Mouse (Mus musculus) intestine, embryonic 16.5 days (tissue): ENCODE data around the gene Mfn1. TPM values are rescaled to one million over a fixed set of nuclear protein-coding genes. Genes with fewer than 3 reads are reported as not detected.

Experiments used
- ATAC-seq: fragments of 200-750 bp; cut with Nextera tagmentation; 2 replicates; pipeline ENCODE4 v1.8.0; 2017; ENCODE audit warnings: moderate TSS enrichment, moderate library complexity
- H3K27ac ChIP-seq: fragments of 300-500 bp; sonication (generic); 2 replicates; pipeline ENCODE4 v1.5.1; 2014; ENCODE audit warnings: mild to moderate bottlenecking, low read length
- H3K27me3 ChIP-seq: fragments of 300-500 bp; sonication (generic); replicated peaks from 2 replicates; pipeline ENCODE4 v1.6.1; 2014; ENCODE audit warnings: low read length, control low read depth, mixed read lengths; ENCODE audit not compliant: control insufficient read depth, insufficient read depth
- H3K36me3 ChIP-seq: fragments of 300-500 bp; sonication (generic); 2 replicates; pipeline ENCODE4 v1.6.1; 2014; ENCODE audit warnings: low read length, control low read depth; ENCODE audit not compliant: control insufficient read depth, insufficient read depth
- H3K4me1 ChIP-seq: fragments of 300-500 bp; sonication (generic); 2 replicates; pipeline ENCODE4 v1.6.1; 2014; ENCODE audit warnings: low read length, control low read depth, mixed read lengths; ENCODE audit not compliant: control insufficient read depth, insufficient read depth
- H3K4me2 ChIP-seq: fragments of 300-500 bp; sonication (generic); 2 replicates; pipeline ENCODE4 v1.6.1; 2014; ENCODE audit warnings: low read depth, low read length, control low read depth
- H3K4me3 ChIP-seq: fragments of 300-500 bp; sonication (generic); 2 replicates; pipeline ENCODE4 v1.5.1; 2014; ENCODE audit warnings: mild to moderate bottlenecking, low read length
- H3K9ac ChIP-seq: fragments of 300-500 bp; sonication (generic); 2 replicates; pipeline ENCODE4 v1.6.1; 2014; ENCODE audit warnings: low read depth, low read length
- H3K9me3 ChIP-seq: fragments of 300-500 bp; sonication (generic); 2 replicates; pipeline ENCODE4 v1.6.1; 2016; ENCODE audit warnings: low read length, control low read depth; ENCODE audit not compliant: control insufficient read depth
- WGBS: fragments of 180-500 bp; shearing (Covaris S2); extraction: QIAGEN DNeasy Blood & Tissue Kit; methylation state at CpG from one replicate; pipeline ENCODE4 v1.1.7; 2014; 5-methylcytosine and 5-hydroxymethylcytosine counted together
- polyA plus RNA-seq: library from polyadenylated mRNA; unstranded; fragments of >200 nt; fragmentation: Nextera tagmentation; extraction: Ambion mirVana; gene quantifications from 2 replicates; pipeline ENCODE4 v1.2.1, GENCODE M21; 2015

Gene Mfn1
- polyA plus RNA-seq, 1 experiment from 2014 or later = 29.4 TPM

- ATAC-seq = no peak
These were observed 19.5 kb upstream of the Mfn1 start, which contains the start of gene Zfp639 for GRCm38 (mm10) chr3:32509496-32510374. Gene Zfp639, plus strand, starts transcription at chr3:32510259.

GRCm38 (mm10) chr3:32510375-32511190 lies 18.7 kb upstream of the Mfn1 start:
- peaks cover 13% of the 10 kb centered on the region for H3K4me1 ChIP-seq
- under 1% methylated on average over 65 of the region's 69 CpGs for WGBS
- H3K36me3 ChIP-seq = no peaks in the 10 kb centered on the region
- no peaks in the 10 kb centered on the region for H3K27me3 ChIP-seq
- peak overlapping the region; percentile 70 for H3K4me2 ChIP-seq
- peak; percentile 97 for ATAC-seq
- peak overlapping the region; percentile 88 for H3K4me3 ChIP-seq
- peak overlapping the region; percentile 95 for H3K27ac ChIP-seq
- no peaks in the 10 kb centered on the region for H3K9me3 ChIP-seq
- peak overlapping the region; percentile 97 for H3K9ac ChIP-seq

More at GRCm38 (mm10) chr3:32509496-32510374, 19.5 kb upstream of the Mfn1 start, which contains the start of gene Zfp639:
- H3K9ac ChIP-seq = peak within 1 kb of the TSS; percentile 97
- peak within 1 kb of the TSS; percentile 88 for H3K4me3 ChIP-seq
- H3K36me3 ChIP-seq = no peaks in the 10 kb centered on the region
- peak within 1 kb of the TSS; percentile 70 for H3K4me2 ChIP-seq
- peak within 1 kb of the TSS; percentile 95 for H3K27ac ChIP-seq
- no peaks in the 10 kb centered on the region for H3K27me3 ChIP-seq
- 9% methylated on average over 24 of the region's 24 CpGs for WGBS
- peaks cover 13% of the 10 kb centered on the region for H3K4me1 ChIP-seq
- H3K9me3 ChIP-seq = no peaks in the 10 kb centered on the region

GRCm38 (mm10) chr3:32511191-32511550 lies 18.1 kb upstream of the Mfn1 start:
- WGBS = 4% methylated on average over 13 of the region's 13 CpGs
- H3K27ac ChIP-seq = peak overlapping the region; percentile 95
- ATAC-seq = no peak

GRCm38 (mm10) chr3:32512686-32513284 lies 16.5 kb upstream of the Mfn1 start:
- Histone ChIP-seq H3K27me3 (no peaks in the 10 kb centered on the region), H3K9me3 (no peaks in the 10 kb centered on the region)
- no peak for ATAC-seq

More at GRCm38 (mm10) chr3:32511191-32511550, 18.1 kb upstream of the Mfn1 start:
- Histone ChIP-seq H3K9me3 (no peaks in the 10 kb centered on the region), H3K36me3 (no peaks in the 10 kb centered on the region), H3K4me1 (peaks cover 13% of the 10 kb centered on the region), H3K9ac (peak overlapping the region; percentile 97), H3K27me3 (no peaks in the 10 kb centered on the region), H3K4me3 (peak overlapping the region; percentile 88), H3K4me2 (peak overlapping the region; percentile 70)

GRCm38 (mm10) chr3:32513528-32513927 lies 15.7 kb upstream of the Mfn1 start:
- Histone ChIP-seq H3K4me2 (no peak overlapping the region), H3K9ac (no peak overlapping the region), H3K27me3 (no peaks in the 10 kb centered on the region), H3K4me1 (peaks cover 13% of the 10 kb centered on the region), H3K9me3 (no peaks in the 10 kb centered on the region), H3K27ac (no peak overlapping the region), H3K4me3 (no peak overlapping the region), H3K36me3 (peaks cover 3% of the 10 kb centered on the region; the same call in 1 of the 2 replicates)
- no peak for ATAC-seq

More at GRCm38 (mm10) chr3:32512686-32513284, 16.5 kb upstream of the Mfn1 start:
- peaks cover 13% of the 10 kb centered on the region for H3K4me1 ChIP-seq
- WGBS = 87% methylated on average over 7 of the region's 7 CpGs
- H3K9ac ChIP-seq = no peak overlapping the region
- H3K27ac ChIP-seq = no peak overlapping the region
- H3K4me3 ChIP-seq = no peak overlapping the region
- H3K4me2 ChIP-seq = no peak overlapping the region
- peaks cover 3% of the 10 kb centered on the region; the same call in 1 of the 2 replicates for H3K36me3 ChIP-seq

- H3K9me3 ChIP-seq = 0 out of 2 replicates have a peak, but pooled peaks cover 6% of the 10 kb centered on the region
- H3K27me3 ChIP-seq = no peaks in the 10 kb centered on the region
- no peaks in the 10 kb centered on the region for H3K4me1 ChIP-seq
- H3K9ac ChIP-seq = no peak overlapping the region
- H3K4me2 ChIP-seq = no peak overlapping the region
- ATAC-seq = no peak
- no peak overlapping the region for H3K27ac ChIP-seq
- H3K4me3 ChIP-seq = no peak overlapping the region
- H3K36me3 ChIP-seq = 0 out of 2 replicates have a peak, but pooled peaks cover 2% of the 10 kb centered on the region
- WGBS = 87% methylated on average over 4 of the region's 4 CpGs
These were observed 2.1 kb upstream of the Mfn1 start for GRCm38 (mm10) chr3:32527181-32527580.

- H3K27ac ChIP-seq = no peak overlapping the region
- WGBS = 16% methylated on average over 5 of the region's 5 CpGs
- peak overlapping the region; percentile 90 for H3K4me3 ChIP-seq
- no peaks in the 10 kb centered on the region for H3K27me3 ChIP-seq
- H3K36me3 ChIP-seq = peaks cover 4% of the 10 kb centered on the region; the same call in 1 of the 2 replicates
- 0 out of 2 replicates have a peak, but pooled peaks cover 6% of the 10 kb centered on the region for H3K9me3 ChIP-seq
- H3K4me1 ChIP-seq = no peaks in the 10 kb centered on the region
- ATAC-seq = no peak
- H3K4me2 ChIP-seq = peak overlapping the region; percentile 55
- peak overlapping the region; percentile 91 for H3K9ac ChIP-seq
These were observed 776 bp downstream of the Mfn1 start for GRCm38 (mm10) chr3:32530041-32530440.

- Histone ChIP-seq H3K9me3 (no peaks in the 10 kb centered on the region), H3K27me3 (no peaks in the 10 kb centered on the region), H3K4me3 (no peak overlapping the region), H3K9ac (no peak overlapping the region), H3K36me3 (peaks cover 4% of the 10 kb centered on the region), H3K4me1 (no peaks in the 10 kb centered on the region), H3K27ac (no peak overlapping the region), H3K4me2 (no peak overlapping the region)
- ATAC-seq = no peak
- 63% methylated on average over 1 of the region's 1 CpGs for WGBS
These were observed 6.4 kb downstream of the Mfn1 start for GRCm38 (mm10) chr3:32535692-32536091.

GRCm38 (mm10) chr3:32537556-32537955 lies 8.3 kb downstream of the Mfn1 start:
- Histone ChIP-seq H3K4me3 (no peak overlapping the region), H3K36me3 (peaks cover 4% of the 10 kb centered on the region), H3K9me3 (no peaks in the 10 kb centered on the region), H3K4me2 (no peak overlapping the region), H3K4me1 (no peaks in the 10 kb centered on the region), H3K9ac (no peak overlapping the region), H3K27ac (no peak overlapping the region), H3K27me3 (no peaks in the 10 kb centered on the region)
- ATAC-seq = no peak
- 65% methylated on average over 1 of the region's 1 CpGs for WGBS
